Mouse (Mus musculus) kidney, adult 2 months (tissue): ENCODE data around the gene Jmjd1c.

Experiments used
- CTCF ChIP-seq: fragments of 200-500 bp; conservative IDR thresholded peaks from 2 replicates; pipeline ENCODE4 v1.5.1; 2011; ENCODE audit warnings: low read depth, mild to moderate bottlenecking, control low read depth, low read length, moderate library complexity, mixed read lengths; ENCODE audit not compliant: insufficient read depth, insufficient read length
- POLR2A ChIP-seq: fragments of 200-500 bp; IDR thresholded peaks from one replicate; pipeline ENCODE4 v1.6.1; 2011; ENCODE audit warnings: low read depth, low read length, control low read depth

DNA sequence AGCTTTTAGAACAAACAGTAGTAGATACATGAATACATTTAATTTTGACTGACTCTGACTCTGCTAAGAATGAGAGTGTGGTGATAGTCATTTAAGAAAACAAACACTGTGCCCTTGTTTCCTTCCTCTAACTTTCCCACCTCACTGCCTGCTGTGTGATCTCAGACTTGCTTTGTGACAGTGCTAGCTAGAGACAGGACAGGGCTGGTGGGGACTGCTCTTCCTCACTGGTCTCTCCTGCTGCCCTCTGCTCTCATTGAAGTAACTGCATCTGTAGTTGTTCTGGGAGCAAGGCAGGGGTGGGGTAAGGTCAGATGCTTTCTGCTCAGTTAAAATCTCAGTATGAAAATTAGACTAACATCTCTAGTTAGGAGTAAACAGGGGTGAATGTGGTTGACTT, 93.1 kb downstream of the Jmjd1c start:
- TF ChIP-seq POLR2A (no peak), CTCF (no peak)
